Mouse (Mus musculus) neural tube, embryonic 14.5 days (tissue): ENCODE measurements around the gene Elk4. TPM values are rescaled to one million over a fixed set of nuclear protein-coding genes. Genes with fewer than 3 reads are reported as not detected.

Source experiments
- ATAC-seq: fragments of 200-750 bp; cut with Nextera tagmentation; 2 replicates; pipeline ENCODE4 v1.8.0; 2017; ENCODE audit warnings: low read depth, mild to moderate bottlenecking, moderate TSS enrichment, moderate library complexity
- H3K27ac ChIP-seq: fragments of 300-500 bp; sonication (generic); 2 replicates; pipeline ENCODE4 v1.5.1; 2014; ENCODE audit warnings: low read depth, mild to moderate bottlenecking, control low read depth, low read length, moderate library complexity, mixed read lengths
- H3K27me3 ChIP-seq: fragments of 300-500 bp; sonication (generic); 2 replicates; pipeline ENCODE4 v1.6.1; 2014; ENCODE audit warnings: low read length; ENCODE audit not compliant: control insufficient read depth, insufficient read depth
- H3K36me3 ChIP-seq: fragments of 300-500 bp; sonication (generic); 2 replicates; pipeline ENCODE4 v1.6.1; 2014; ENCODE audit warnings: low read length, mixed read lengths; ENCODE audit not compliant: control insufficient read depth, insufficient read depth
- H3K4me1 ChIP-seq: fragments of 300-500 bp; sonication (generic); 2 replicates; pipeline ENCODE4 v1.6.1; 2014; ENCODE audit warnings: low read length; ENCODE audit not compliant: control insufficient read depth, insufficient read depth
- H3K4me2 ChIP-seq: fragments of 300-500 bp; sonication (generic); 2 replicates; pipeline ENCODE4 v1.6.1; 2014; ENCODE audit warnings: mild to moderate bottlenecking, low read depth, low read length, control low read depth
- H3K4me3 ChIP-seq: fragments of 300-500 bp; sonication (generic); 2 replicates; pipeline ENCODE4 v1.5.1; 2014; ENCODE audit warnings: low read depth, low read length, control low read depth, mixed read lengths
- H3K9ac ChIP-seq: fragments of 300-500 bp; sonication (generic); replicated peaks from 2 replicates; pipeline ENCODE4 v1.6.1; 2014; ENCODE audit warnings: low read depth, mild to moderate bottlenecking, control low read depth, low read length, mixed read lengths
- H3K9me3 ChIP-seq: fragments of 300-500 bp; sonication (generic); 2 replicates; pipeline ENCODE4 v1.6.1; 2016; ENCODE audit warnings: low read length; ENCODE audit not compliant: control insufficient read depth
- WGBS: fragments of 180-500 bp; shearing (Covaris S2); extraction: QIAGEN DNeasy Blood & Tissue Kit; methylation state at CpG from one replicate; pipeline ENCODE4 v1.1.7; 2014; 5-methylcytosine and 5-hydroxymethylcytosine counted together
- polyA plus RNA-seq: library from polyadenylated mRNA; unstranded; fragments of >200 nt; fragmentation: Nextera tagmentation; extraction: Ambion mirVana; gene quantifications from 2 replicates; pipeline ENCODE4 v1.2.1, GENCODE M21; 2014

Gene Elk4
- polyA plus RNA-seq, 1 experiment from 2014 or later = 13.8 TPM

- Histone ChIP-seq H3K4me2 (no peak overlapping the region), H3K27ac (no peak overlapping the region), H3K9ac (no peak overlapping the region), H3K36me3 (no peaks in the 10 kb centered on the region), H3K27me3 (no peaks in the 10 kb centered on the region), H3K9me3 (no peaks in the 10 kb centered on the region), H3K4me1 (no peaks in the 10 kb centered on the region), H3K4me3 (no peak overlapping the region)
- 33% methylated on average over 2 of the region's 2 CpGs for WGBS
- no peak for ATAC-seq
Observed at GRCm38 (mm10) chr1:131980471-131980870, 26.9 kb upstream of the Elk4 start.

GRCm38 (mm10) chr1:131981378-131982013, 25.9 kb upstream of the Elk4 start:
- H3K27me3 ChIP-seq = no peaks in the 10 kb centered on the region
- no peak overlapping the region for H3K27ac ChIP-seq
- no peaks in the 10 kb centered on the region for H3K36me3 ChIP-seq
- ATAC-seq = peak; percentile 73; the same call in 1 of the 2 replicates
- WGBS = 50% methylated on average over 12 of the region's 12 CpGs
- no peaks in the 10 kb centered on the region for H3K4me1 ChIP-seq
- H3K9me3 ChIP-seq = no peaks in the 10 kb centered on the region
- no peak overlapping the region for H3K4me3 ChIP-seq
- no peak overlapping the region for H3K9ac ChIP-seq
- H3K4me2 ChIP-seq = no peak overlapping the region

GRCm38 (mm10) chr1:131982907-131983306, 24.5 kb upstream of the Elk4 start:
- ATAC-seq = peak; percentile 74
- WGBS = 10% methylated on average over 5 of the region's 5 CpGs
- Histone ChIP-seq H3K4me2 (no peak overlapping the region), H3K9me3 (no peaks in the 10 kb centered on the region), H3K9ac (no peak overlapping the region), H3K27ac (no peak overlapping the region), H3K36me3 (no peaks in the 10 kb centered on the region), H3K4me3 (no peak overlapping the region), H3K27me3 (no peaks in the 10 kb centered on the region), H3K4me1 (no peaks in the 10 kb centered on the region)

- H3K27me3 ChIP-seq = no peaks in the 10 kb centered on the region
- 74% methylated on average over 2 of the region's 2 CpGs for WGBS
- H3K9me3 ChIP-seq = no peaks in the 10 kb centered on the region
Observed at GRCm38 (mm10) chr1:131983806-131984205, 23.6 kb upstream of the Elk4 start.

GRCm38 (mm10) chr1:131987432-131987831, 20.0 kb upstream of the Elk4 start:
- 77% methylated on average over 15 of the region's 15 CpGs for WGBS
- Histone ChIP-seq H3K4me2 (no peak overlapping the region), H3K4me3 (no peak overlapping the region), H3K9me3 (no peaks in the 10 kb centered on the region), H3K36me3 (no peaks in the 10 kb centered on the region), H3K9ac (no peak overlapping the region), H3K4me1 (no peaks in the 10 kb centered on the region), H3K27ac (no peak overlapping the region), H3K27me3 (no peaks in the 10 kb centered on the region)
- ATAC-seq = no peak

More at GRCm38 (mm10) chr1:131983806-131984205, 23.6 kb upstream of the Elk4 start:
- Histone ChIP-seq H3K4me1 (no peaks in the 10 kb centered on the region), H3K4me2 (no peak overlapping the region), H3K4me3 (no peak overlapping the region), H3K36me3 (no peaks in the 10 kb centered on the region), H3K9ac (no peak overlapping the region), H3K27ac (no peak overlapping the region)
- ATAC-seq = no peak

- 65% methylated on average over 4 of the region's 4 CpGs for WGBS
- no peak overlapping the region for H3K27ac ChIP-seq
- H3K9me3 ChIP-seq = no peaks in the 10 kb centered on the region
- H3K9ac ChIP-seq = no peak overlapping the region
- no peak overlapping the region for H3K4me3 ChIP-seq
- no peaks in the 10 kb centered on the region for H3K4me1 ChIP-seq
- no peak overlapping the region for H3K4me2 ChIP-seq
- no peaks in the 10 kb centered on the region for H3K36me3 ChIP-seq
- ATAC-seq = no peak
- no peaks in the 10 kb centered on the region for H3K27me3 ChIP-seq
Observed at GRCm38 (mm10) chr1:131989476-131989875, 17.9 kb upstream of the Elk4 start.

- Histone ChIP-seq H3K9me3 (no peaks in the 10 kb centered on the region), H3K27me3 (no peaks in the 10 kb centered on the region), H3K9ac (no peak overlapping the region), H3K36me3 (no peaks in the 10 kb centered on the region), H3K4me2 (no peak overlapping the region), H3K27ac (no peak overlapping the region), H3K4me1 (no peaks in the 10 kb centered on the region), H3K4me3 (no peak overlapping the region)
- WGBS = 87% methylated on average over 9 of the region's 9 CpGs
- no peak for ATAC-seq
Observed at GRCm38 (mm10) chr1:131990083-131990760, 17.2 kb upstream of the Elk4 start.

- Histone ChIP-seq H3K9me3 (no peaks in the 10 kb centered on the region), H3K36me3 (no peaks in the 10 kb centered on the region), H3K4me3 (no peak overlapping the region), H3K4me2 (no peak overlapping the region), H3K9ac (no peak overlapping the region), H3K27me3 (no peaks in the 10 kb centered on the region), H3K27ac (no peak overlapping the region), H3K4me1 (no peaks in the 10 kb centered on the region)
- ATAC-seq = no peak
- 88% methylated on average over 7 of the region's 7 CpGs for WGBS
Observed at GRCm38 (mm10) chr1:131992561-131993001, 14.8 kb upstream of the Elk4 start.

- Histone ChIP-seq H3K4me2 (no peak overlapping the region), H3K27me3 (no peaks in the 10 kb centered on the region), H3K9me3 (no peaks in the 10 kb centered on the region), H3K9ac (no peak overlapping the region), H3K27ac (no peak overlapping the region), H3K36me3 (no peaks in the 10 kb centered on the region), H3K4me1 (no peaks in the 10 kb centered on the region), H3K4me3 (no peak overlapping the region)
- ATAC-seq = no peak
- whole genome bisulfite sequencing = 88% methylated on average over 12 of the region's 12 CpGs
Observed at GRCm38 (mm10) chr1:131993169-131994040, 14.0 kb upstream of the Elk4 start.
